ENCODE assay signal across 16 mouse cellular contexts in the genomic region with DNA sequence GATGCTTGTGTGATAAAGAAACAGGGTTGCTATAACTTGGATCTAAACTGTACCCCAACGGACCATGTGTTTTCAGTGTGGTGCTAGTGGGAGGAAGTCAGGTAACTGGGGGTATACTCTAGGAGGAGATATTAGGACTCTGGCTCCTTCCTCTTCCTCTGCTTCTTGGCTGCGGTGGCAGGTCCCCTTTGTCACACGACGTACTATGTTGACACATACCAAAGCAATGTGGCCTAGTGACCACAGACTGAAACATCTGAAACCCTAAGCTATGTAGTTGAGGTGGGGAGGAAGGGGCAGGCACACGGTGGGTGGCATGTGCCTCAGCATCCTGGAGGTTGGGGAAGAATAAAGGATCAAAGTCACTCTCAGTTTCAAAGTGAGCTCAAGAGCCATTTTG. TPM values are rescaled to one million over a fixed set of nuclear protein-coding genes. Genes with fewer than 3 reads are reported as not detected.
DNase-seq lines count a peak whose midpoint lies in the region; ATAC-seq lines count a peak whose summit lies in the region.
"Had no signal": no experiment of that assay in that cellular context is flagged by ENCODE, and none has a peak within 500 bp of the region (broad histone marks: within the 10 kb centered on the region; RNA-seq: fewer than 3 reads in every experiment).

No protein-coding gene starts in this region.

- 66% methylated on average over 5 of the region's 5 CpGs for WGBS in embryonic facial prominence, embryonic 15.5 days
- 77% methylated on average over 5 of the region's 5 CpGs for WGBS in embryonic facial prominence, embryonic 10.5 days
- 60% methylated on average over 5 of the region's 5 CpGs for WGBS in kidney, embryonic 16.5 days
- 48% methylated on average over 5 of the region's 5 CpGs for WGBS in liver, embryonic 11.5 days
- 54% methylated on average over 5 of the region's 5 CpGs for WGBS in stomach, embryonic 14.5 days
- 77% methylated on average over 5 of the region's 5 CpGs for whole genome bisulfite sequencing in hindbrain, embryonic 13.5 days

- no peak overlapping the region for H3K4me3 ChIP-seq in embryonic facial prominence, embryonic 15.5 days (replicated peaks)
- H3K4me3 ChIP-seq in embryonic facial prominence, embryonic 10.5 days: no peak overlapping the region
- H3K4me3 ChIP-seq in kidney, embryonic 16.5 days (ENCODE audit: low read length): no peak overlapping the region
- H3K4me3 ChIP-seq in liver, embryonic 11.5 days (ENCODE audit: low read depth, low read length): no peak overlapping the region
- H3K4me3 ChIP-seq in stomach, embryonic 14.5 days (ENCODE audit: low read depth, low read length): no peak overlapping the region
- no peak overlapping the region for H3K4me3 ChIP-seq in hindbrain, embryonic 13.5 days
- H3K4me3 ChIP-seq: forebrain, embryonic 15.5 days; hindbrain, embryonic 12.5 days; midbrain, embryonic 13.5 days; neural tube, embryonic 15.5 days had no signal

- no peaks in the 10 kb centered on the region for H3K27me3 ChIP-seq in embryonic facial prominence, embryonic 15.5 days
- H3K27me3 ChIP-seq in embryonic facial prominence, embryonic 10.5 days (replicated peaks; ENCODE audit: low read depth, poor library complexity, severe bottlenecking): no peaks in the 10 kb centered on the region
- H3K27me3 ChIP-seq in kidney, embryonic 16.5 days (ENCODE audit: insufficient read depth, low read length): no peaks in the 10 kb centered on the region
- H3K27me3 ChIP-seq in liver, embryonic 11.5 days (replicated peaks; ENCODE audit: control insufficient read depth, insufficient read depth, low read length): no peaks in the 10 kb centered on the region
- no peaks in the 10 kb centered on the region for H3K27me3 ChIP-seq in stomach, embryonic 14.5 days (ENCODE audit: control insufficient read depth, insufficient read depth, low read length)
- H3K27me3 ChIP-seq in hindbrain, embryonic 13.5 days: no peaks in the 10 kb centered on the region
- H3K27me3 ChIP-seq: forebrain, embryonic 15.5 days; hindbrain, embryonic 12.5 days; midbrain, embryonic 13.5 days; neural tube, embryonic 15.5 days had no signal

- no peak overlapping the region for H3K9ac ChIP-seq in embryonic facial prominence, embryonic 15.5 days
- peak overlapping the region; percentile 53 for H3K9ac ChIP-seq in kidney, embryonic 16.5 days (replicated peaks; ENCODE audit: low read length)
- H3K9ac ChIP-seq in liver, embryonic 11.5 days (ENCODE audit: low read depth, low read length): no peak overlapping the region
- H3K9ac ChIP-seq in stomach, embryonic 14.5 days (replicated peaks; ENCODE audit: low read depth, low read length): no peak overlapping the region
- H3K9ac ChIP-seq in hindbrain, embryonic 13.5 days: no peak overlapping the region
- H3K9ac ChIP-seq: forebrain, embryonic 15.5 days; hindbrain, embryonic 12.5 days; midbrain, embryonic 13.5 days; neural tube, embryonic 15.5 days had no signal

- H3K36me3 ChIP-seq in embryonic facial prominence, embryonic 15.5 days: peaks cover 27% of the 10 kb centered on the region; the same call in 1 of the 2 replicates
- H3K36me3 ChIP-seq in embryonic facial prominence, embryonic 10.5 days (replicated peaks): peaks cover 35% of the 10 kb centered on the region
- H3K36me3 ChIP-seq in kidney, embryonic 16.5 days (ENCODE audit: insufficient read depth, low read length): peaks cover 6% of the 10 kb centered on the region; the same call in 1 of the 2 replicates
- no peaks in the 10 kb centered on the region for H3K36me3 ChIP-seq in liver, embryonic 11.5 days (ENCODE audit: control insufficient read depth, insufficient read depth, low read length)
- peaks cover 3% of the 10 kb centered on the region; the same call in 1 of the 2 replicates for H3K36me3 ChIP-seq in stomach, embryonic 14.5 days (ENCODE audit: control insufficient read depth, insufficient read depth, low read length)
- peaks cover 42% of the 10 kb centered on the region for H3K36me3 ChIP-seq in hindbrain, embryonic 13.5 days
- H3K36me3 ChIP-seq: G1E had no signal

- DNase-seq in embryonic facial prominence, embryonic 10.5 days (ENCODE audit: low spot score): no peak
- DNase-seq in kidney, postnatal 4 days: no peak
- no peak for DNase-seq in liver, embryonic 11.5 days (ENCODE audit: low spot score)
- no peak for DNase-seq in frontal cortex, postnatal 14 days (ENCODE audit: low spot score in 2 of 2)
- DNase-seq: cerebellum, adult 9-10 months; right cerebral cortex, postnatal 25 days had no signal

- peaks cover 29% of the 10 kb centered on the region for H3K4me1 ChIP-seq in embryonic facial prominence, embryonic 15.5 days
- H3K4me1 ChIP-seq in embryonic facial prominence, embryonic 10.5 days: 0 out of 2 replicates have a peak, but pooled peaks cover 6% of the 10 kb centered on the region
- H3K4me1 ChIP-seq in kidney, embryonic 16.5 days (ENCODE audit: insufficient read depth, low read length): peaks cover 36% of the 10 kb centered on the region
- H3K4me1 ChIP-seq in liver, embryonic 11.5 days (replicated peaks; ENCODE audit: control insufficient read depth, insufficient read depth, low read length): peaks cover 11% of the 10 kb centered on the region; the same call in 1 of the 2 replicates
- peaks cover 22% of the 10 kb centered on the region; the same call in 1 of the 2 replicates for H3K4me1 ChIP-seq in stomach, embryonic 14.5 days (ENCODE audit: control insufficient read depth, insufficient read depth, low read length)
- peaks cover 22% of the 10 kb centered on the region for H3K4me1 ChIP-seq in hindbrain, embryonic 13.5 days (replicated peaks)

- ATAC-seq in embryonic facial prominence, embryonic 15.5 days (ENCODE audit: insufficient number of reproducible peaks, low FRiP score, low TSS enrichment, low read depth): no peak
- ATAC-seq in kidney, embryonic 16.5 days (ENCODE audit: low FRiP score, low TSS enrichment): no peak
- no peak for ATAC-seq in liver, embryonic 11.5 days (replicated peaks; ENCODE audit: low FRiP score)
- ATAC-seq in stomach, embryonic 14.5 days (ENCODE audit: insufficient number of reproducible peaks, insufficient read depth, low FRiP score, low read depth): no peak
- ATAC-seq in hindbrain, embryonic 13.5 days (ENCODE audit: low FRiP score): no peak
- ATAC-seq: activated CD4-positive, CD25-positive, alpha-beta regulatory T cell, adult 4 months; forebrain, embryonic 15.5 days; midbrain, embryonic 13.5 days had no signal

- no peak overlapping the region for H3K4me2 ChIP-seq in embryonic facial prominence, embryonic 15.5 days (replicated peaks)
- no peak overlapping the region for H3K4me2 ChIP-seq in kidney, embryonic 16.5 days (replicated peaks; ENCODE audit: low read depth, low read length)
- H3K4me2 ChIP-seq in liver, embryonic 11.5 days: peak overlapping the region; percentile 42
- H3K4me2 ChIP-seq in stomach, embryonic 14.5 days (replicated peaks; ENCODE audit: low read depth, low read length): no peak overlapping the region
- H3K4me2 ChIP-seq in hindbrain, embryonic 13.5 days: no peak overlapping the region
- H3K4me2 ChIP-seq: forebrain, embryonic 15.5 days; hindbrain, embryonic 12.5 days; midbrain, embryonic 13.5 days; neural tube, embryonic 15.5 days had no signal

- 0 out of 2 replicates have a peak overlapping the region, but pooled peaks have one; percentile 90 for H3K27ac ChIP-seq in embryonic facial prominence, embryonic 15.5 days (replicated peaks)
- no peak overlapping the region for H3K27ac ChIP-seq in embryonic facial prominence, embryonic 10.5 days (replicated peaks)
- peak overlapping the region; percentile 88 for H3K27ac ChIP-seq in kidney, embryonic 16.5 days (ENCODE audit: low read length)
- peak overlapping the region; percentile 67 for H3K27ac ChIP-seq in liver, embryonic 11.5 days (ENCODE audit: low read depth, low read length)
- peak overlapping the region; percentile 85; the same call in 1 of the 2 replicates for H3K27ac ChIP-seq in stomach, embryonic 14.5 days (ENCODE audit: low read length)
- H3K27ac ChIP-seq in hindbrain, embryonic 13.5 days: no peak overlapping the region
- H3K27ac ChIP-seq: hindbrain, embryonic 12.5 days; midbrain, embryonic 13.5 days had no signal

- no peaks in the 10 kb centered on the region for H3K9me3 ChIP-seq in embryonic facial prominence, embryonic 15.5 days (replicated peaks)
- H3K9me3 ChIP-seq in embryonic facial prominence, embryonic 10.5 days: no peaks in the 10 kb centered on the region
- no peaks in the 10 kb centered on the region for H3K9me3 ChIP-seq in kidney, embryonic 16.5 days (ENCODE audit: low read length)
- H3K9me3 ChIP-seq in liver, embryonic 11.5 days (ENCODE audit: control insufficient read depth, low read length): no peaks in the 10 kb centered on the region
- no peaks in the 10 kb centered on the region for H3K9me3 ChIP-seq in stomach, embryonic 14.5 days (ENCODE audit: control insufficient read depth, low read depth, low read length)
- no peaks in the 10 kb centered on the region for H3K9me3 ChIP-seq in hindbrain, embryonic 13.5 days
- H3K9me3 ChIP-seq: forebrain, embryonic 15.5 days; G1E; hindbrain, embryonic 12.5 days; midbrain, embryonic 13.5 days; neural tube, embryonic 15.5 days had no signal

RNA-seq across cellular contexts. Expression of a gene that starts 12.9 kb away (rescaled TPM):
- 42.7 and 43.0 TPM in 2 replicates for polyA plus RNA-seq in embryonic facial prominence, embryonic 15.5 days (2015; fragmentation: Nextera tagmentation; extraction: Ambion mirVana)
- polyA plus RNA-seq in embryonic facial prominence, embryonic 10.5 days (2016; fragmentation: Nextera tagmentation; extraction: Ambion mirVana): 22.4 and 22.6 TPM in 2 replicates
- polyA plus RNA-seq in kidney, embryonic 16.5 days (2015; fragmentation: Nextera tagmentation; extraction: Ambion mirVana): 35.2 and 38.8 TPM in 2 replicates
- 12.9 and 14.6 TPM in 2 replicates for polyA plus RNA-seq in liver, embryonic 11.5 days (2014; fragmentation: Nextera tagmentation; extraction: Ambion mirVana)
- 34.3 and 37.1 TPM in 2 replicates for polyA plus RNA-seq in stomach, embryonic 14.5 days (2014; fragmentation: Nextera tagmentation; extraction: Ambion mirVana)
- 46.4 and 50.3 TPM in 2 replicates for polyA plus RNA-seq in hindbrain, embryonic 13.5 days (2015; fragmentation: Nextera tagmentation; extraction: Ambion mirVana)

RNA-seq across cellular contexts. Expression of a gene that starts 22.8 kb away (rescaled TPM):
- 30.6 and 31.6 TPM in 2 replicates for polyA plus RNA-seq in embryonic facial prominence, embryonic 15.5 days (2015; fragmentation: Nextera tagmentation; extraction: Ambion mirVana)
- polyA plus RNA-seq in embryonic facial prominence, embryonic 10.5 days (2016; fragmentation: Nextera tagmentation; extraction: Ambion mirVana): 22.8 and 24.4 TPM in 2 replicates
- 24.1 and 31.1 TPM in 2 replicates for polyA plus RNA-seq in kidney, embryonic 16.5 days (2015; fragmentation: Nextera tagmentation; extraction: Ambion mirVana)
- 10.3 and 12.9 TPM in 2 replicates for polyA plus RNA-seq in liver, embryonic 11.5 days (2014; fragmentation: Nextera tagmentation; extraction: Ambion mirVana)
- polyA plus RNA-seq in stomach, embryonic 14.5 days (2014; fragmentation: Nextera tagmentation; extraction: Ambion mirVana): 24.4 and 34.6 TPM in 2 replicates
- polyA plus RNA-seq in hindbrain, embryonic 13.5 days (2015; fragmentation: Nextera tagmentation; extraction: Ambion mirVana): 12.4 and 15.8 TPM in 2 replicates

RNA-seq across cellular contexts. Expression of a gene that starts 55.0 kb away (rescaled TPM):
- polyA plus RNA-seq in embryonic facial prominence, embryonic 15.5 days (2015; fragmentation: Nextera tagmentation; extraction: Ambion mirVana): 22.9 and 24.6 TPM in 2 replicates
- polyA plus RNA-seq in embryonic facial prominence, embryonic 10.5 days (2016; fragmentation: Nextera tagmentation; extraction: Ambion mirVana): 18.9 and 21.2 TPM in 2 replicates
- polyA plus RNA-seq in kidney, embryonic 16.5 days (2015; fragmentation: Nextera tagmentation; extraction: Ambion mirVana): 23.2 and 24.9 TPM in 2 replicates
- polyA plus RNA-seq in liver, embryonic 11.5 days (2014; fragmentation: Nextera tagmentation; extraction: Ambion mirVana): 12.2 and 13.6 TPM in 2 replicates
- polyA plus RNA-seq in stomach, embryonic 14.5 days (2014; fragmentation: Nextera tagmentation; extraction: Ambion mirVana): 13.5 and 17.5 TPM in 2 replicates
- 24.0 and 28.8 TPM in 2 replicates for polyA plus RNA-seq in hindbrain, embryonic 13.5 days (2015; fragmentation: Nextera tagmentation; extraction: Ambion mirVana)

RNA-seq across cellular contexts. Expression of a gene that starts 55.4 kb away (rescaled TPM):
- polyA plus RNA-seq in embryonic facial prominence, embryonic 15.5 days (2015; fragmentation: Nextera tagmentation; extraction: Ambion mirVana): 49.4 and 52.1 TPM in 2 replicates
- polyA plus RNA-seq in embryonic facial prominence, embryonic 10.5 days (2016; fragmentation: Nextera tagmentation; extraction: Ambion mirVana): 61.5 and 66.8 TPM in 2 replicates
- 50.5 and 62.7 TPM in 2 replicates for polyA plus RNA-seq in kidney, embryonic 16.5 days (2015; fragmentation: Nextera tagmentation; extraction: Ambion mirVana)
- 33.7 and 37.3 TPM in 2 replicates for polyA plus RNA-seq in liver, embryonic 11.5 days (2014; fragmentation: Nextera tagmentation; extraction: Ambion mirVana)
- 65.4 and 77.0 TPM in 2 replicates for polyA plus RNA-seq in stomach, embryonic 14.5 days (2014; fragmentation: Nextera tagmentation; extraction: Ambion mirVana)
- polyA plus RNA-seq in hindbrain, embryonic 13.5 days (2015; fragmentation: Nextera tagmentation; extraction: Ambion mirVana): 106 and 110 TPM in 2 replicates

Comparison
In these comparisons a context has a peak if more than half of its experiments do, and no peak if none do; other contexts are left out.
1. H3K27ac ChIP-seq: peak in embryonic facial prominence, embryonic 15.5 days (single experiment), kidney, embryonic 16.5 days (single experiment), liver, embryonic 11.5 days (single experiment) and stomach, embryonic 14.5 days (single experiment); none in embryonic facial prominence, embryonic 10.5 days (single experiment) and hindbrain, embryonic 13.5 days (single experiment).